In genomic region chr10:68355471-68356092, GRCm38 (mm10) we compare ENCODE assay signal across 8 mouse cellular contexts.
DNase-seq lines count a peak whose midpoint lies in the region; ATAC-seq and TF ChIP-seq lines count a peak whose summit lies in the region.

No protein-coding gene starts in this region.

- peak overlapping the region; percentile 29 for H3K4me2 ChIP-seq in lung, embryonic 14.5 days
- H3K4me2 ChIP-seq in hindbrain, postnatal 0 days (ENCODE audit: low read depth, low read length), result peak overlapping the region; percentile 47
- peak overlapping the region; percentile 25; the same call in 1 of the 2 replicates for H3K4me2 ChIP-seq in neural tube, embryonic 14.5 days (ENCODE audit: low read depth, low read length)

- 7% methylated on average over 6 of the region's 6 CpGs for WGBS in lung, embryonic 14.5 days
- 9% methylated on average over 6 of the region's 6 CpGs for WGBS in hindbrain, postnatal 0 days
- 10% methylated on average over 6 of the region's 6 CpGs for WGBS in neural tube, embryonic 14.5 days

- H3K27ac ChIP-seq in lung, embryonic 14.5 days (ENCODE audit: low read depth), result peak overlapping the region; percentile 75
- H3K27ac ChIP-seq in hindbrain, postnatal 0 days, result peak overlapping the region; percentile 51
- no peak overlapping the region; the same call in 1 of the 2 replicates for H3K27ac ChIP-seq in neural tube, embryonic 14.5 days (ENCODE audit: low read depth, low read length)

- TF ChIP-seq CTCF in lung, embryonic 14.5 days (IDR thresholded peaks at IDR 0.05; ENCODE audit: low read depth), result no peak
- TF ChIP-seq CTCF in hindbrain, postnatal 0 days (IDR thresholded peaks at IDR 0.05; ENCODE audit: low read depth), result no peak

- H3K4me3 ChIP-seq in lung, embryonic 14.5 days (ENCODE audit: low read depth, low read length), result no peak overlapping the region
- H3K4me3 ChIP-seq in hindbrain, postnatal 0 days (ENCODE audit: low read length), result peak overlapping the region; percentile 6; the same call in 1 of the 2 replicates
- H3K4me3 ChIP-seq in neural tube, embryonic 14.5 days (ENCODE audit: low read depth, low read length), result no peak overlapping the region

- ATAC-seq in lung, embryonic 14.5 days (ENCODE audit: insufficient read depth), result no peak
- 0 out of 2 replicates have a peak, but pooled peaks have one; percentile 29 for ATAC-seq in hindbrain, postnatal 0 days
- no peak for ATAC-seq in neural tube, embryonic 14.5 days (ENCODE audit: low read depth)

- DNase-seq in embryo, embryonic 10.5 days (ENCODE audit: low spot score), result peak; percentile 24
- no peak for DNase-seq in embryo, embryonic 10 days (ENCODE audit: low spot score)
- DNase-seq in lung, embryonic 14.5 days, result peak; percentile 69
- DNase-seq in lung, postnatal 25 days (ENCODE audit: low spot score), result no peak
- peak; percentile 30 for DNase-seq in hindbrain, postnatal 0 days (ENCODE audit: low spot score)
- DNase-seq in right cerebral cortex, postnatal 36 days (ENCODE audit: low spot score in 2 of 2), result no peak
- no peak for DNase-seq in left cerebral cortex, adult 11 months (ENCODE audit: low spot score)

- H3K9me3 ChIP-seq in lung, embryonic 14.5 days (ENCODE audit: low read depth, low read length), result no peaks in the 10 kb centered on the region
- H3K9me3 ChIP-seq in hindbrain, postnatal 0 days (ENCODE audit: low read length), result no peaks in the 10 kb centered on the region
- no peaks in the 10 kb centered on the region for H3K9me3 ChIP-seq in neural tube, embryonic 14.5 days (ENCODE audit: control insufficient read depth, low read length)

- H3K4me1 ChIP-seq in lung, embryonic 14.5 days (ENCODE audit: insufficient read depth), result peaks cover 9% of the 10 kb centered on the region; the same call in 1 of the 2 replicates
- peaks cover 5% of the 10 kb centered on the region for H3K4me1 ChIP-seq in hindbrain, postnatal 0 days (ENCODE audit: insufficient read depth, low read length)
- H3K4me1 ChIP-seq in neural tube, embryonic 14.5 days (ENCODE audit: control insufficient read depth, insufficient read depth, low read length), result peaks cover 11% of the 10 kb centered on the region

- H3K9ac ChIP-seq in lung, embryonic 14.5 days, result no peak overlapping the region
- H3K9ac ChIP-seq in hindbrain, postnatal 0 days (replicated peaks; ENCODE audit: low read length), result 0 out of 2 replicates have a peak overlapping the region, but pooled peaks have one; percentile 24
- H3K9ac ChIP-seq in neural tube, embryonic 14.5 days (replicated peaks; ENCODE audit: low read depth, low read length), result no peak overlapping the region

- no peaks in the 10 kb centered on the region for H3K27me3 ChIP-seq in lung, embryonic 14.5 days (ENCODE audit: insufficient read depth, low read length)
- no peaks in the 10 kb centered on the region for H3K27me3 ChIP-seq in hindbrain, postnatal 0 days (ENCODE audit: insufficient read depth, low read length)
- no peaks in the 10 kb centered on the region for H3K27me3 ChIP-seq in neural tube, embryonic 14.5 days (ENCODE audit: control insufficient read depth, insufficient read depth, low read length)

- no peaks in the 10 kb centered on the region for H3K36me3 ChIP-seq in lung, embryonic 14.5 days (ENCODE audit: insufficient read depth)
- H3K36me3 ChIP-seq in hindbrain, postnatal 0 days (ENCODE audit: insufficient read depth, low read length), result no peaks in the 10 kb centered on the region
- no peaks in the 10 kb centered on the region for H3K36me3 ChIP-seq in neural tube, embryonic 14.5 days (ENCODE audit: control insufficient read depth, insufficient read depth, low read length)

Comparison
In these comparisons a context has a peak if more than half of its experiments do, and no peak if none do; other contexts are left out.
1. DNase-seq: peak in embryo, embryonic 10.5 days (single experiment), lung, embryonic 14.5 days (single experiment) and hindbrain, postnatal 0 days (single experiment); none in embryo, embryonic 10 days (single experiment), lung, postnatal 25 days (single experiment), right cerebral cortex, postnatal 36 days (0 of 2) and left cerebral cortex, adult 11 months (single experiment).
2. Peak in every context shown above with its lines, with median percentiles within 50 percentile points of each other: H3K4me2 ChIP-seq.